In the genomic region with DNA sequence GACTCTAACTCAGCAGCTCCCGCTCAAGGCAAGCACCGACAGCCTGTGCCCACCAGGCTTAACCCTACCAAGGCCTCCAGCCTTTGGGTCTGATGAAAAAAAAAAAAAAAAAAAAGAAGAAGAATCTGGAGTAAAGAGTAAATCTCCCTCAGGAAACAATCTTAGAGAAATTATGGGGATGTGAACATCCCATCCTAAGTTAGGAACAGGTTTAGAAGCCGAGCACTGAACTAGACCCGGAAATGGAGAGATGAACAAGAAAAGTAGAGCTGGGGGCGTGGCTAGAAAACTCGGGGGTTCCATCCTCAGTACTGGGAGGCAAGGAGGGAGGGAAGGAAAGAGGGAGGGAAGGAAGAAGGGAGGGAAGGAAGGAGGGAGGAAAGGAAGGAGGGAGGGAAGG, we compare ENCODE assay signal across 18 mouse cellular contexts.
DNase-seq lines count a peak whose midpoint lies in the region; ATAC-seq and TF ChIP-seq lines count a peak whose summit lies in the region.
"Had no signal": no experiment of that assay in that cellular context is flagged by ENCODE, and none has a peak within 500 bp of the region (broad histone marks: within the 10 kb centered on the region; RNA-seq: fewer than 3 reads in every experiment).

No protein-coding gene starts in this region.

- no peak for TF ChIP-seq EP300 in heart, adult 2 months (IDR thresholded peaks at IDR 0.05; ENCODE audit: insufficient read depth, low read depth, low read length)
- TF ChIP-seq EP300 in heart, postnatal 0 days (IDR thresholded peaks at IDR 0.05; ENCODE audit: low read depth) = no peak

- no peak for DNase-seq in heart, adult 2 months
- no peak for DNase-seq in heart, adult 18-20 months
- DNase-seq in heart, postnatal 0 days (ENCODE audit: low spot score) = no peak
- DNase-seq in heart, adult 9 months (ENCODE audit: low spot score in 2 of 2) = no peak
- DNase-seq in thymus, postnatal 14 days = peak; percentile 29
- no peak for DNase-seq in thymus, adult 18-20 months
- no peak for DNase-seq in layer of hippocampus, adult 9-11 months
- no peak for DNase-seq in forebrain, embryonic 14.5 days (ENCODE audit: low spot score)
- DNase-seq: cerebellum, adult 11-12 months; cerebellum, postnatal 25 days; kidney, adult 2 months; kidney, postnatal 14 days; midbrain, embryonic 14.5 days had no signal

- 52% methylated on average over 6 of the region's 6 CpGs for WGBS in heart, adult 2 months
- WGBS in heart, postnatal 0 days = 45% methylated on average over 6 of the region's 6 CpGs
- 83% methylated on average over 6 of the region's 6 CpGs for WGBS in forebrain, embryonic 14.5 days

- H3K4me1 ChIP-seq in heart, adult 2 months (ENCODE audit: control insufficient read depth, insufficient read depth, low read length) = peaks cover 3% of the 10 kb centered on the region
- H3K4me1 ChIP-seq in heart, postnatal 0 days (ENCODE audit: control insufficient read depth, insufficient read depth) = peaks cover 17% of the 10 kb centered on the region; the same call in 1 of the 2 replicates
- H3K4me1 ChIP-seq in forebrain, embryonic 14.5 days (ENCODE audit: control insufficient read depth, insufficient read depth, low read length) = no peaks in the 10 kb centered on the region

- H3K27ac ChIP-seq in heart, adult 2 months = peak overlapping the region; percentile 83
- peak overlapping the region; percentile 86 for H3K27ac ChIP-seq in heart, postnatal 0 days (ENCODE audit: low read depth)
- H3K27ac ChIP-seq in forebrain, embryonic 14.5 days (ENCODE audit: low read depth, low read length) = no peak overlapping the region
- H3K27ac ChIP-seq: hindbrain, embryonic 14.5 days; left cerebral cortex, adult 2 months; limb, embryonic 12.5 days had no signal

- no peak overlapping the region for H3K4me3 ChIP-seq in heart, adult 2 months
- H3K4me3 ChIP-seq in heart, postnatal 0 days (ENCODE audit: low read depth, low read length) = no peak overlapping the region
- no peak overlapping the region for H3K4me3 ChIP-seq in forebrain, embryonic 14.5 days (ENCODE audit: low read depth, low read length)
- H3K4me3 ChIP-seq: left cerebral cortex, adult 2 months; limb, embryonic 12.5 days; lung, embryonic 15.5 days; myocyte had no signal

- H3K36me3 ChIP-seq in heart, adult 2 months (ENCODE audit: control insufficient read depth, insufficient read depth, low read length) = no peaks in the 10 kb centered on the region
- H3K36me3 ChIP-seq in heart, postnatal 0 days (replicated peaks; ENCODE audit: control insufficient read depth, insufficient read depth, low read length) = no peaks in the 10 kb centered on the region
- no peaks in the 10 kb centered on the region for H3K36me3 ChIP-seq in forebrain, embryonic 14.5 days (ENCODE audit: control insufficient read depth, insufficient read depth, low read length)
- H3K36me3 ChIP-seq: limb, embryonic 12.5 days; lung, embryonic 15.5 days had no signal

- peak overlapping the region; percentile 11; the same call in 1 of the 2 replicates for H3K4me2 ChIP-seq in heart, postnatal 0 days (ENCODE audit: low read depth, low read length)
- no peak overlapping the region for H3K4me2 ChIP-seq in forebrain, embryonic 14.5 days (ENCODE audit: low read length)
- H3K4me2 ChIP-seq: hindbrain, embryonic 14.5 days; limb, embryonic 12.5 days; lung, embryonic 15.5 days had no signal

- no peak for TF ChIP-seq CTCF in heart, adult 2 months (IDR thresholded peaks at IDR 0.05)
- TF ChIP-seq CTCF in heart, postnatal 0 days (IDR thresholded peaks at IDR 0.05; ENCODE audit: low read depth) = no peak

- TF ChIP-seq POLR2A in heart, adult 2 months (IDR thresholded peaks at IDR 0.05; ENCODE audit: insufficient read depth, low read depth, low read length) = no peak

- intact Hi-C loops in heart, adult 2 months (cut with DNase I) = no loop called here

- H3K9ac ChIP-seq in heart, adult 2 months (ENCODE audit: low read depth, low read length) = no peak overlapping the region; the same call in 1 of the 2 replicates
- no peak overlapping the region for H3K9ac ChIP-seq in heart, postnatal 0 days (replicated peaks; ENCODE audit: low read depth, low read length)
- no peak overlapping the region for H3K9ac ChIP-seq in forebrain, embryonic 14.5 days (ENCODE audit: low read length)
- H3K9ac ChIP-seq: hindbrain, embryonic 14.5 days; limb, embryonic 12.5 days; lung, embryonic 15.5 days had no signal

- H3K9me3 ChIP-seq in heart, postnatal 0 days (replicated peaks; ENCODE audit: control insufficient read depth, low read length) = no peaks in the 10 kb centered on the region
- H3K9me3 ChIP-seq in forebrain, embryonic 14.5 days (replicated peaks; ENCODE audit: control insufficient read depth, low read length) = no peaks in the 10 kb centered on the region
- H3K9me3 ChIP-seq: limb, embryonic 12.5 days; lung, embryonic 15.5 days had no signal

- ATAC-seq in heart, postnatal 0 days (ENCODE audit: insufficient read depth, low read depth) = no peak
- ATAC-seq in forebrain, embryonic 14.5 days = no peak

- no peaks in the 10 kb centered on the region for H3K79me2 ChIP-seq in heart, adult 2 months (replicated peaks; ENCODE audit: control insufficient read depth, insufficient read depth, low read length)

- H3K27me3 ChIP-seq in heart, adult 2 months (ENCODE audit: control insufficient read depth, insufficient read depth, low read length) = no peaks in the 10 kb centered on the region
- H3K27me3 ChIP-seq in heart, postnatal 0 days (ENCODE audit: control insufficient read depth, insufficient read depth, low read length) = no peaks in the 10 kb centered on the region
- H3K27me3 ChIP-seq in forebrain, embryonic 14.5 days (replicated peaks; ENCODE audit: control insufficient read depth, insufficient read depth, low read length) = no peaks in the 10 kb centered on the region
- H3K27me3 ChIP-seq: limb, embryonic 12.5 days; lung, embryonic 15.5 days had no signal
